Mouse (Mus musculus): Measurements from ENCODE around the gene Armc9. TPM values are rescaled to one million over a fixed set of nuclear protein-coding genes. Genes with fewer than 3 reads are reported as not detected.

Armc9 gene
- polyA plus RNA-seq, 1 experiment from 2014 or later = 21.6 TPM

- DNase-seq (ENCODE audit: low spot score) = no peak
- Histone ChIP-seq H3K9me3 (no peaks in the 10 kb centered on the region), H3K36me3 (0 out of 2 replicates have a peak, but pooled peaks cover 4% of the 10 kb centered on the region), H3K4me3 (no peak overlapping the region), H3K27me3 (ENCODE audit: insufficient read depth, poor library complexity, severe bottlenecking) (peaks cover 73% of the 10 kb centered on the region), H3K4me1 (peaks cover 37% of the 10 kb centered on the region), H3K27ac (no peak overlapping the region)
- WGBS = 49% methylated on average over 6 of the region's 6 CpGs
These were observed 146.9 kb downstream of the Armc9 start for GRCm38 (mm10) chr1:86301221-86302091.

- Histone ChIP-seq H3K4me1 (peaks cover 34% of the 10 kb centered on the region), H3K9me3 (no peaks in the 10 kb centered on the region), H3K4me3 (peak within 1 kb of the TSS; percentile 73), H3K27me3 (ENCODE audit: insufficient read depth, poor library complexity, severe bottlenecking) (peaks cover 83% of the 10 kb centered on the region), H3K27ac (peak within 1 kb of the TSS; percentile 43), H3K36me3 (0 out of 2 replicates have a peak, but pooled peaks cover 4% of the 10 kb centered on the region)
- 24% methylated on average over 6 of the region's 6 CpGs for WGBS
- DNase-seq (ENCODE audit: low spot score) = no peak
These were observed 148.0 kb downstream of the Armc9 start, which contains the start of gene B3gnt7 for GRCm38 (mm10) chr1:86302532-86302931. B3gnt7 (plus strand) TSS chr1:86302832.

- peaks cover 83% of the 10 kb centered on the region for H3K27me3 ChIP-seq (ENCODE audit: insufficient read depth, poor library complexity, severe bottlenecking)
- under 1% methylated on average over 65 of the region's 65 CpGs for WGBS
- DNase-seq (ENCODE audit: low spot score) = peak; percentile 84
- 0 out of 2 replicates have a peak, but pooled peaks cover 4% of the 10 kb centered on the region for H3K36me3 ChIP-seq
- H3K4me3 ChIP-seq = peak overlapping the region; percentile 73
- peak overlapping the region; percentile 43 for H3K27ac ChIP-seq
- H3K4me1 ChIP-seq = peaks cover 29% of the 10 kb centered on the region
- H3K9me3 ChIP-seq = no peaks in the 10 kb centered on the region
These were observed 148.7 kb downstream of the Armc9 start for GRCm38 (mm10) chr1:86303063-86303872.

GRCm38 (mm10) chr1:86303873-86304250 is 149.3 kb downstream of the Armc9 start:
- Histone ChIP-seq H3K9me3 (no peaks in the 10 kb centered on the region), H3K27me3 (ENCODE audit: insufficient read depth, poor library complexity, severe bottlenecking) (peaks cover 83% of the 10 kb centered on the region), H3K4me1 (peaks cover 25% of the 10 kb centered on the region), H3K4me3 (peak overlapping the region; percentile 73), H3K36me3 (0 out of 2 replicates have a peak, but pooled peaks cover 4% of the 10 kb centered on the region), H3K27ac (peak overlapping the region; percentile 43; the same call in 1 of the 2 replicates)
- DNase-seq (ENCODE audit: low spot score) = no peak
- 1% methylated on average over 16 of the region's 16 CpGs for WGBS

- DNase-seq (ENCODE audit: low spot score) = no peak
- H3K27me3 ChIP-seq (ENCODE audit: insufficient read depth, poor library complexity, severe bottlenecking) = peaks cover 73% of the 10 kb centered on the region
- H3K4me3 ChIP-seq = no peak overlapping the region
- peaks cover 26% of the 10 kb centered on the region for H3K4me1 ChIP-seq
- H3K27ac ChIP-seq = no peak overlapping the region
- H3K9me3 ChIP-seq = no peaks in the 10 kb centered on the region
- WGBS = 76% methylated on average over 3 of the region's 3 CpGs
- H3K36me3 ChIP-seq = 0 out of 2 replicates have a peak, but pooled peaks cover 4% of the 10 kb centered on the region
These were observed 152.1 kb downstream of the Armc9 start for GRCm38 (mm10) chr1:86306686-86307085.

GRCm38 (mm10) chr1:86307177-86307762 is 152.7 kb downstream of the Armc9 start:
- Histone ChIP-seq H3K27ac (no peak overlapping the region), H3K36me3 (0 out of 2 replicates have a peak, but pooled peaks cover 4% of the 10 kb centered on the region), H3K4me1 (peaks cover 26% of the 10 kb centered on the region), H3K27me3 (ENCODE audit: insufficient read depth, poor library complexity, severe bottlenecking) (peaks cover 67% of the 10 kb centered on the region), H3K9me3 (no peaks in the 10 kb centered on the region), H3K4me3 (no peak overlapping the region)
- WGBS = 83% methylated on average over 7 of the region's 7 CpGs
- no peak for DNase-seq (ENCODE audit: low spot score)

- Histone ChIP-seq H3K9me3 (no peaks in the 10 kb centered on the region), H3K4me3 (no peak overlapping the region), H3K27me3 (ENCODE audit: insufficient read depth, poor library complexity, severe bottlenecking) (peaks cover 59% of the 10 kb centered on the region), H3K27ac (no peak overlapping the region), H3K4me1 (peaks cover 21% of the 10 kb centered on the region), H3K36me3 (0 out of 2 replicates have a peak, but pooled peaks cover 4% of the 10 kb centered on the region)
- 34% methylated on average over 4 of the region's 4 CpGs for WGBS
- no peak for DNase-seq (ENCODE audit: low spot score)
These were observed 153.5 kb downstream of the Armc9 start for GRCm38 (mm10) chr1:86307871-86308641.

GRCm38 (mm10) chr1:86309270-86309833 is 154.8 kb downstream of the Armc9 start:
- Histone ChIP-seq H3K27ac (no peak overlapping the region), H3K4me3 (no peak overlapping the region), H3K36me3 (0 out of 2 replicates have a peak, but pooled peaks cover 4% of the 10 kb centered on the region), H3K9me3 (no peaks in the 10 kb centered on the region), H3K27me3 (ENCODE audit: insufficient read depth, poor library complexity, severe bottlenecking) (peaks cover 46% of the 10 kb centered on the region), H3K4me1 (peaks cover 16% of the 10 kb centered on the region; the same call in 1 of the 2 replicates)
- WGBS = 85% methylated on average over 7 of the region's 7 CpGs
- DNase-seq (ENCODE audit: low spot score) = no peak

- Histone ChIP-seq H3K27me3 (ENCODE audit: insufficient read depth, poor library complexity, severe bottlenecking) (peaks cover 32% of the 10 kb centered on the region), H3K4me1 (peaks cover 18% of the 10 kb centered on the region; the same call in 1 of the 2 replicates), H3K9me3 (no peaks in the 10 kb centered on the region), H3K36me3 (0 out of 2 replicates have a peak, but pooled peaks cover 4% of the 10 kb centered on the region), H3K4me3 (no peak overlapping the region), H3K27ac (no peak overlapping the region)
- WGBS = 32% methylated on average over 15 of the region's 15 CpGs
- DNase-seq (ENCODE audit: low spot score) = no peak
These were observed 156.1 kb downstream of the Armc9 start for GRCm38 (mm10) chr1:86310536-86311310.

GRCm38 (mm10) chr1:86311467-86312005 is 157.0 kb downstream of the Armc9 start:
- Histone ChIP-seq H3K27me3 (ENCODE audit: insufficient read depth, poor library complexity, severe bottlenecking) (peaks cover 24% of the 10 kb centered on the region; the same call in 1 of the 2 replicates), H3K4me1 (peaks cover 18% of the 10 kb centered on the region; the same call in 1 of the 2 replicates), H3K4me3 (no peak overlapping the region), H3K9me3 (no peaks in the 10 kb centered on the region), H3K36me3 (no peaks in the 10 kb centered on the region), H3K27ac (no peak overlapping the region)
- WGBS = 39% methylated on average over 10 of the region's 10 CpGs
- no peak for DNase-seq (ENCODE audit: low spot score)

- H3K27me3 ChIP-seq (ENCODE audit: insufficient read depth, poor library complexity, severe bottlenecking) = peaks cover 17% of the 10 kb centered on the region; the same call in 1 of the 2 replicates
- H3K27ac ChIP-seq = no peak overlapping the region
- WGBS = 67% methylated on average over 3 of the region's 3 CpGs
- H3K36me3 ChIP-seq = no peaks in the 10 kb centered on the region
- H3K9me3 ChIP-seq = no peaks in the 10 kb centered on the region
- no peak for DNase-seq (ENCODE audit: low spot score)
- H3K4me1 ChIP-seq = peaks cover 18% of the 10 kb centered on the region; the same call in 1 of the 2 replicates
- no peak overlapping the region for H3K4me3 ChIP-seq
These were observed 157.7 kb downstream of the Armc9 start for GRCm38 (mm10) chr1:86312269-86312668.

All from heart, embryonic 10.5 days (tissue).